Mouse (Mus musculus): ENCODE measurements around the gene Gps1. TPM values are rescaled to one million over a fixed set of nuclear protein-coding genes. Genes with fewer than 3 reads are reported as not detected.
A peak's percentile ranks its signal among the peaks of the same experiment; 100 is the strongest.

Gene Gps1
- total and polyA plus RNA-seq, 3 experiments, result 173 to 266 (median 219) TPM

- H3K9ac ChIP-seq (ENCODE audit: control insufficient read depth, low read depth, low read length, poor library complexity, severe bottlenecking), result peak within 1 kb of the TSS; percentile 89
- peaks cover 44% of the 10 kb centered on the region for H3K79me2 ChIP-seq (ENCODE audit: control insufficient read depth, insufficient read depth, low read length, poor library complexity)
- H3K4me1 ChIP-seq (ENCODE audit: control insufficient read depth in 1 of 2, insufficient read depth in 2 of 2, low read length in 2 of 2), result peaks cover 0 to 20% of the 10 kb centered on the region in 2 experiments; a peak in 3 of 4 replicates
- peaks cover 2 to 12% of the 10 kb centered on the region in 2 experiments; a peak in 3 of 4 replicates for H3K36me3 ChIP-seq (ENCODE audit: control insufficient read depth in 1 of 2, insufficient read depth in 2 of 2, low read length in 2 of 2)
- DNase-seq (ENCODE audit: low read depth, low spot score), result peak; percentile 99
- no peaks in the 10 kb centered on the region for H3K27me3 ChIP-seq (ENCODE audit: control insufficient read depth in 1 of 2, insufficient read depth in 2 of 2, low read length in 2 of 2)
- H3K4me3 ChIP-seq (ENCODE audit: control insufficient read depth in 1 of 2, insufficient read depth in 1 of 2, low read depth in 2 of 2, low read length in 2 of 2), result peak within 1 kb of the TSS; percentile 77 to 94
- H3K9me3 ChIP-seq (replicated peaks; ENCODE audit: insufficient read depth, low read length), result no peaks in the 10 kb centered on the region
- peak within 1 kb of the TSS; percentile 74 for H3K27ac ChIP-seq (ENCODE audit: control insufficient read depth, low read depth, low read length)
- TF ChIP-seq ZC3H11A (IDR thresholded peaks at IDR 0.05; ENCODE audit: low read depth, low read length) (no peak), RAD21 (IDR thresholded peaks at IDR 0.05; ENCODE audit: low read depth, low read length) (no peak), GATA1 (IDR thresholded peaks at IDR 0.05; ENCODE audit: low read depth, low read length) (no peak), HCFC1 (IDR thresholded peaks at IDR 0.05; ENCODE audit: low read depth, low read length) (peak; percentile 66), NRF1 (IDR thresholded peaks at IDR 0.05; ENCODE audit: insufficient read depth, low read depth, low read length, poor library complexity, severe bottlenecking) (peak; percentile 86), SIN3A (IDR thresholded peaks at IDR 0.05; ENCODE audit: low read length) (peak; percentile 65), GABPA (IDR thresholded peaks at IDR 0.05; ENCODE audit: low read depth, low read length) (no peak), ETS1 (IDR thresholded peaks at IDR 0.05; ENCODE audit: low read depth, low read length) (peak; percentile 48; the same call in 1 of the 2 replicates), MAZ (IDR thresholded peaks at IDR 0.05; ENCODE audit: low read depth, low read length) (peak; percentile 85), CHD2 (IDR thresholded peaks at IDR 0.05; ENCODE audit: low read length) (no peak), RCOR1 (IDR thresholded peaks at IDR 0.05; ENCODE audit: low read depth, low read length) (no peak), BHLHE40 (IDR thresholded peaks at IDR 0.05; ENCODE audit: borderline replicate concordance, low read depth, low read length) (no peak), POLR2A (IDR thresholded peaks at IDR 0.05; ENCODE audit: control insufficient read depth in 1 of 2, insufficient read depth in 1 of 2, low read depth in 1 of 2, low read length in 2 of 2, poor library complexity in 1 of 2) (peak; percentile 96 to 99), ZNF384 (IDR thresholded peaks at IDR 0.05; ENCODE audit: low read depth, low read length) (no peak), MAFK (IDR thresholded peaks at IDR 0.05; ENCODE audit: borderline replicate concordance, low read depth, low read length) (no peak), MAX (IDR thresholded peaks at IDR 0.05; ENCODE audit: low read length) (peak; percentile 91), ZKSCAN1 (IDR thresholded peaks at IDR 0.05; ENCODE audit: low read depth, low read length) (no peak), TAL1 (IDR thresholded peaks at IDR 0.05; ENCODE audit: low read length) (no peak), EP300 (IDR thresholded peaks at IDR 0.05; ENCODE audit: low read depth in 1 of 2, low read length in 2 of 2) (peak in 1 of 2 experiments; percentile 17; a peak in 1 of 4 replicates), NELFE (IDR thresholded peaks at IDR 0.05; ENCODE audit: low read depth, low read length) (peak; percentile 98), MXI1 (IDR thresholded peaks at IDR 0.05; ENCODE audit: low read depth, low read length) (peak; percentile 90), TCF12 (IDR thresholded peaks at IDR 0.05; ENCODE audit: low read depth, low read length) (peak; percentile 80; the same call in 1 of the 2 replicates), KAT2A (conservative IDR thresholded peaks at IDR 0.05; ENCODE audit: low read depth, low read length) (no peak; the same call in 1 of the 2 replicates), USF2 (IDR thresholded peaks at IDR 0.05; ENCODE audit: borderline replicate concordance in 1 of 2, insufficient read depth in 1 of 2, low read depth in 1 of 2, low read length in 2 of 2) (no peak), JUND (IDR thresholded peaks at IDR 0.05; ENCODE audit: low read depth, low read length) (no peak), USF1 (IDR thresholded peaks at IDR 0.05; ENCODE audit: low read depth, low read length) (no peak), TBP (IDR thresholded peaks at IDR 0.05; ENCODE audit: low read depth, low read length) (peak; percentile 96), MYC (IDR thresholded peaks at IDR 0.05; ENCODE audit: low read depth, low read length) (peak; percentile 87), MEF2A (IDR thresholded peaks at IDR 0.05; ENCODE audit: extremely low read depth, insufficient replicate concordance, low read depth, low read length, poor library complexity, severe bottlenecking) (no peak), ZMIZ1 (IDR thresholded peaks at IDR 0.05; ENCODE audit: low read depth, low read length) (peak; percentile 99), CHD1 (IDR thresholded peaks at IDR 0.05; ENCODE audit: low read depth, low read length) (no peak), SMC3 (IDR thresholded peaks at IDR 0.05; ENCODE audit: low read depth, low read length) (no peak), E2F4 (IDR thresholded peaks at IDR 0.05; ENCODE audit: borderline replicate concordance, low read depth, low read length) (peak; percentile 53; the same call in 1 of the 2 replicates), ELF1 (IDR thresholded peaks at IDR 0.05; ENCODE audit: low read depth, low read length) (peak; percentile 36), MYB (IDR thresholded peaks at IDR 0.05; ENCODE audit: low read depth, low read length) (no peak)
Observed at GRCm38 (mm10) chr11:120823956-120824786, 40.1 kb downstream of the Gps1 start, which contains the start of gene Fasn. Gene Fasn (minus strand): TSS chr11:120824547.
